29 mouse cellular contexts compared by ENCODE assay signal in genomic region chr11:62885323-62885722, GRCm38 (mm10). TPM values are rescaled to one million over a fixed set of nuclear protein-coding genes. Genes with fewer than 3 reads are reported as not detected.
DNase-seq lines count a peak whose midpoint lies in the region; ATAC-seq and TF ChIP-seq lines count a peak whose summit lies in the region.
"Had no signal": no experiment of that assay in that cellular context is flagged by ENCODE, and none has a peak within 500 bp of the region (broad histone marks: within the 10 kb centered on the region; RNA-seq: fewer than 3 reads in every experiment).

No protein-coding gene starts in this region.

- WGBS in lung, embryonic 15.5 days: 60% methylated on average over 5 of the region's 5 CpGs
- 63% methylated on average over 5 of the region's 5 CpGs for WGBS in kidney, adult 2 months
- 61% methylated on average over 5 of the region's 5 CpGs for WGBS in kidney, postnatal 0 days
- 91% methylated on average over 5 of the region's 5 CpGs for WGBS in embryonic facial prominence, embryonic 10.5 days

- no peak overlapping the region for H3K4me3 ChIP-seq in lung, embryonic 15.5 days
- no peak overlapping the region for H3K4me3 ChIP-seq in kidney, adult 2 months (ENCODE audit: insufficient read depth, low read depth, low read length)
- no peak overlapping the region for H3K4me3 ChIP-seq in kidney, postnatal 0 days (replicated peaks; ENCODE audit: low read depth, low read length)
- no peak overlapping the region for H3K4me3 ChIP-seq in embryonic facial prominence, embryonic 10.5 days
- H3K4me3 ChIP-seq: erythroblast, embryonic 14.5 days; gastrocnemius, adult 2 months; hindbrain, embryonic 12.5 days; intestine, embryonic 15.5 days; neural tube, embryonic 12.5 days had no signal

- peaks cover 52% of the 10 kb centered on the region for H3K36me3 ChIP-seq in lung, embryonic 15.5 days
- peaks cover 3% of the 10 kb centered on the region for H3K36me3 ChIP-seq in kidney, adult 2 months (ENCODE audit: control insufficient read depth, insufficient read depth, low read length)
- H3K36me3 ChIP-seq in kidney, postnatal 0 days (ENCODE audit: insufficient read depth, low read length): peaks cover 35% of the 10 kb centered on the region
- peaks cover 69% of the 10 kb centered on the region for H3K36me3 ChIP-seq in embryonic facial prominence, embryonic 10.5 days (replicated peaks)

- no peak for ATAC-seq in lung, embryonic 15.5 days (ENCODE audit: borderline replicate concordance, extremely low read depth, low FRiP score, low TSS enrichment)
- no peak for ATAC-seq in kidney, postnatal 0 days (replicated peaks; ENCODE audit: low FRiP score, low read depth)
- ATAC-seq: activated CD4-positive, CD25-positive, alpha-beta regulatory T cell, adult 4 months; forebrain, embryonic 16.5 days; hindbrain, postnatal 0 days; intestine, embryonic 15.5 days had no signal

- TF ChIP-seq CTCF in kidney, adult 2 months (conservative IDR thresholded peaks at IDR 0.05; ENCODE audit: insufficient read depth, insufficient read length, low read depth, low read length): no peak
- TF ChIP-seq CTCF in kidney, postnatal 0 days (IDR thresholded peaks at IDR 0.05; ENCODE audit: low read depth): no peak

- no peak overlapping the region for H3K4me2 ChIP-seq in lung, embryonic 15.5 days
- no peak overlapping the region for H3K4me2 ChIP-seq in kidney, postnatal 0 days (ENCODE audit: low read length)
- H3K4me2 ChIP-seq: heart, embryonic 11.5 days; hindbrain, embryonic 12.5 days; intestine, embryonic 15.5 days; neural tube, embryonic 12.5 days had no signal

- peak; percentile 9 for DNase-seq in adrenal gland, adult 2 months
- no peak for DNase-seq in adrenal gland, postnatal 4 days (ENCODE audit: low spot score in 2 of 2)
- DNase-seq in lung, adult 18-20 months: no peak
- DNase-seq in kidney, adult 2 months: peak; percentile 51
- DNase-seq in kidney, postnatal 0 days (ENCODE audit: low spot score): peak; percentile 50
- no peak for DNase-seq in embryonic facial prominence, embryonic 10.5 days (ENCODE audit: low spot score)
- no peak for DNase-seq in left cerebral cortex, postnatal 36 days (ENCODE audit: low spot score in 2 of 2)
- DNase-seq: adrenal gland, adult 8-10 months; cerebellum, adult 18-20 months; cerebellum, postnatal 10 days; gastrocnemius, adult 2 months; gastrocnemius, postnatal 36 days; heart, adult 18-20 months; heart, postnatal 36 days; midbrain, embryonic 14.5 days; right cerebral cortex, adult 18-20 months; thymus, postnatal 4 days had no signal

- intact Hi-C loops in left cerebral cortex, postnatal 36 days (cut with DNase I): no loop called here

- H3K27me3 ChIP-seq in lung, embryonic 15.5 days: no peaks in the 10 kb centered on the region
- no peaks in the 10 kb centered on the region for H3K27me3 ChIP-seq in kidney, adult 2 months (replicated peaks; ENCODE audit: control insufficient read depth, insufficient read depth, low read length)
- no peaks in the 10 kb centered on the region for H3K27me3 ChIP-seq in kidney, postnatal 0 days (ENCODE audit: insufficient read depth, low read length)
- H3K27me3 ChIP-seq in embryonic facial prominence, embryonic 10.5 days (replicated peaks; ENCODE audit: low read depth, poor library complexity, severe bottlenecking): no peaks in the 10 kb centered on the region
- H3K27me3 ChIP-seq: CH12.LX; hindbrain, embryonic 12.5 days; intestine, embryonic 15.5 days; neural tube, embryonic 12.5 days had no signal

- H3K4me1 ChIP-seq in lung, embryonic 15.5 days: peaks cover 3% of the 10 kb centered on the region; the same call in 1 of the 2 replicates
- H3K4me1 ChIP-seq in kidney, adult 2 months (ENCODE audit: control insufficient read depth, insufficient read depth, low read length): no peaks in the 10 kb centered on the region
- no peaks in the 10 kb centered on the region for H3K4me1 ChIP-seq in kidney, postnatal 0 days (replicated peaks; ENCODE audit: insufficient read depth, low read length)
- no peaks in the 10 kb centered on the region for H3K4me1 ChIP-seq in embryonic facial prominence, embryonic 10.5 days
- H3K4me1 ChIP-seq: intestine, embryonic 15.5 days; neural tube, embryonic 12.5 days had no signal

- no peak overlapping the region for H3K9ac ChIP-seq in lung, embryonic 15.5 days
- no peak overlapping the region for H3K9ac ChIP-seq in kidney, postnatal 0 days (ENCODE audit: low read depth, low read length)
- H3K9ac ChIP-seq: hindbrain, embryonic 12.5 days; intestine, embryonic 15.5 days; neural tube, embryonic 12.5 days had no signal

- TF ChIP-seq POLR2A in kidney, adult 2 months (IDR thresholded peaks at IDR 0.05; ENCODE audit: low read depth, low read length): no peak

- 0 out of 2 replicates have a peak overlapping the region, but pooled peaks have one; percentile 25 for H3K27ac ChIP-seq in lung, embryonic 15.5 days
- H3K27ac ChIP-seq in kidney, adult 2 months (ENCODE audit: insufficient read depth, low read depth, low read length): peak overlapping the region; percentile 21; the same call in 1 of the 2 replicates
- no peak overlapping the region for H3K27ac ChIP-seq in kidney, postnatal 0 days
- no peak overlapping the region for H3K27ac ChIP-seq in embryonic facial prominence, embryonic 10.5 days (replicated peaks)
- H3K27ac ChIP-seq: gastrocnemius, adult 2 months; hindbrain, embryonic 12.5 days; hindbrain, postnatal 0 days; intestine, embryonic 15.5 days; macrophage; neural tube, embryonic 12.5 days had no signal

- H3K9me3 ChIP-seq in lung, embryonic 15.5 days: no peaks in the 10 kb centered on the region
- H3K9me3 ChIP-seq in kidney, postnatal 0 days (replicated peaks; ENCODE audit: low read length): no peaks in the 10 kb centered on the region
- no peaks in the 10 kb centered on the region for H3K9me3 ChIP-seq in embryonic facial prominence, embryonic 10.5 days
- H3K9me3 ChIP-seq: hindbrain, embryonic 12.5 days; intestine, embryonic 15.5 days; neural tube, embryonic 12.5 days had no signal

RNA-seq across cellular contexts. Expression of gene Tvp23b, which starts 6.1 kb away (rescaled TPM):
- total RNA-seq in adrenal gland, adult 2 months (2021): 10 to 100 TPM; 31.7 to 54.6 TPM
- 3.6 and 4.6 TPM in 2 replicates for polyA plus RNA-seq in adrenal gland, adult 2 months (2012; rRNA removed)
- 10 to 100 TPM; 34.4 to 41.1 TPM for total RNA-seq in adrenal gland, postnatal 4 days (2021)
- 69.3 and 74.3 TPM in 2 replicates for polyA plus RNA-seq in lung, embryonic 15.5 days (2015; fragmentation: Nextera tagmentation; extraction: Ambion mirVana)
- 21.3 and 26.1 TPM in 2 replicates for polyA plus RNA-seq in kidney, adult 2 months (2012; rRNA removed)
- 83.6 and 83.7 TPM in 2 replicates for polyA plus RNA-seq in kidney, postnatal 0 days (2015; fragmentation: Nextera tagmentation; extraction: Ambion mirVana)
- 45.4 and 50.0 TPM in 2 replicates for polyA plus RNA-seq in embryonic facial prominence, embryonic 10.5 days (2016; fragmentation: Nextera tagmentation; extraction: Ambion mirVana)
- total RNA-seq in left cerebral cortex, postnatal 36 days (2021): 10 to 100 TPM; 29.4 to 29.6 TPM
- polyA plus RNA-seq: erythroblast, embryonic 14.5 days had no signal

RNA-seq across cellular contexts. Expression of gene Fbxw10, which starts 38.5 kb away (rescaled TPM):
- under 1 TPM; 0.89 to 0.97 TPM for total RNA-seq in adrenal gland, adult 2 months (2021)
- 0.41 TPM in 1 of 2 replicates, not detected in the other for polyA plus RNA-seq in adrenal gland, adult 2 months (2012; rRNA removed)
- 1 to 10 TPM; 2.0 to 2.5 TPM for total RNA-seq in adrenal gland, postnatal 4 days (2021)
- 0.38 and 0.49 TPM in 2 replicates for polyA plus RNA-seq in lung, embryonic 15.5 days (2015; fragmentation: Nextera tagmentation; extraction: Ambion mirVana)
- 0.29 and 0.30 TPM in 2 replicates for polyA plus RNA-seq in kidney, adult 2 months (2012; rRNA removed)
- 0.53 and 0.93 TPM in 2 replicates for polyA plus RNA-seq in kidney, postnatal 0 days (2015; fragmentation: Nextera tagmentation; extraction: Ambion mirVana)
- 0.40 and 0.81 TPM in 2 replicates for polyA plus RNA-seq in embryonic facial prominence, embryonic 10.5 days (2016; fragmentation: Nextera tagmentation; extraction: Ambion mirVana)
- under 1 TPM; 0.39 to 0.74 TPM for total RNA-seq in left cerebral cortex, postnatal 36 days (2021)
- total RNA-seq: liver, adult 2 months had no signal
- polyA plus RNA-seq: erythroblast, embryonic 14.5 days; liver, adult 2 months had no signal

Comparison
In these comparisons a context has a peak if more than half of its experiments do, and no peak if none do; other contexts are left out.
1. DNase-seq: peak in adrenal gland, adult 2 months (single experiment), kidney, adult 2 months (single experiment) and kidney, postnatal 0 days (single experiment); none in adrenal gland, postnatal 4 days (0 of 2), lung, adult 18-20 months (0 of 2), embryonic facial prominence, embryonic 10.5 days (single experiment) and left cerebral cortex, postnatal 36 days (0 of 2).
2. H3K27ac ChIP-seq: peak in lung, embryonic 15.5 days (single experiment) and kidney, adult 2 months (single experiment); none in kidney, postnatal 0 days (single experiment) and embryonic facial prominence, embryonic 10.5 days (single experiment).